Mouse (Mus musculus) stomach, postnatal 0 days (tissue): ENCODE results near the gene Camp. TPM values are rescaled to one million over a fixed set of nuclear protein-coding genes. Genes with fewer than 3 reads are reported as not detected.

Source experiments
- ATAC-seq: fragments of 200-750 bp; cut with Nextera tagmentation; 2 replicates; pipeline ENCODE4 v1.8.0; 2017; ENCODE audit not compliant: low FRiP score, low TSS enrichment
- DNase-seq: peaks from one replicate; pipeline ENCODE4 v3.0.0-alpha.2; 2016; ENCODE audit warnings: low spot score
- H3K27ac ChIP-seq: fragments of 300-500 bp; sonication (generic); replicated peaks from 2 replicates; pipeline ENCODE4 v1.5.1; 2014; ENCODE audit warnings: mild to moderate bottlenecking, control low read depth
- H3K27me3 ChIP-seq: fragments of 300-500 bp; sonication (generic); 2 replicates; pipeline ENCODE4 v1.6.1; 2014; ENCODE audit warnings: low read length; ENCODE audit not compliant: control insufficient read depth, insufficient read depth
- H3K36me3 ChIP-seq: fragments of 300-500 bp; sonication (generic); 2 replicates; pipeline ENCODE4 v1.6.1; 2014; ENCODE audit warnings: low read length, mixed read lengths; ENCODE audit not compliant: control insufficient read depth, insufficient read depth
- H3K4me1 ChIP-seq: fragments of 300-500 bp; sonication (generic); replicated peaks from 2 replicates; pipeline ENCODE4 v1.6.1; 2014; ENCODE audit warnings: antibody characterized with exemption; ENCODE audit not compliant: control insufficient read depth, insufficient read depth
- H3K4me2 ChIP-seq: fragments of 300-500 bp; sonication (generic); replicated peaks from 2 replicates; pipeline ENCODE4 v1.6.1; 2014; ENCODE audit warnings: low read depth, mild to moderate bottlenecking, control low read depth, moderate library complexity
- H3K4me3 ChIP-seq: fragments of 300-500 bp; sonication (generic); 2 replicates; pipeline ENCODE4 v1.5.1; 2014; ENCODE audit warnings: low read depth, low read length, control low read depth
- H3K9ac ChIP-seq: fragments of 300-500 bp; sonication (generic); 2 replicates; pipeline ENCODE4 v1.6.1; 2014; ENCODE audit warnings: mild to moderate bottlenecking, low read length, control low read depth, mixed read lengths
- H3K9me3 ChIP-seq: fragments of 300-500 bp; sonication (generic); 2 replicates; pipeline ENCODE4 v1.6.1; 2016; ENCODE audit warnings: low read length; ENCODE audit not compliant: control insufficient read depth
- CTCF ChIP-seq: IDR thresholded peaks from 2 replicates; pipeline ENCODE4 v1.5.1; 2016; ENCODE audit warnings: antibody characterized with exemption, low read depth, mild to moderate bottlenecking, moderate library complexity
- EP300 ChIP-seq: optimal IDR thresholded peaks from 2 replicates; pipeline ENCODE3; 2016; ENCODE audit warnings: antibody characterized with exemption
- WGBS: fragments of 180-500 bp; shearing (Covaris S2); extraction: QIAGEN DNeasy Blood & Tissue Kit; methylation state at CpG from one replicate; pipeline ENCODE4 v1.1.7; 2014; 5-methylcytosine and 5-hydroxymethylcytosine counted together
- polyA plus RNA-seq: library from polyadenylated mRNA; unstranded; fragments of >200 nt; fragmentation: Nextera tagmentation; extraction: Ambion mirVana; gene quantifications from 2 replicates; pipeline ENCODE4 v1.2.1, GENCODE M21; 2015

Gene Camp
- polyA plus RNA-seq, 1 experiment from 2014 or later, result 1.5 TPM

- Histone ChIP-seq H3K9ac (peak overlapping the region; percentile 92), H3K9me3 (no peaks in the 10 kb centered on the region), H3K4me2 (peak overlapping the region; percentile 88), H3K36me3 (peaks cover 9% of the 10 kb centered on the region), H3K4me1 (no peaks in the 10 kb centered on the region; the same call in 1 of the 2 replicates), H3K27me3 (no peaks in the 10 kb centered on the region), H3K27ac (peak overlapping the region; percentile 64), H3K4me3 (peak overlapping the region; percentile 90)
- WGBS, result under 1% methylated on average over 3 of the region's 3 CpGs
- ATAC-seq (peak; percentile 30; the same call in 1 of the 2 replicates), DNase-seq (peak; percentile 68)
- TF ChIP-seq EP300 (no peak), CTCF (no peak)
These were observed 27.3 kb upstream of the Camp start for GRCm38 (mm10) chr9:109876756-109877155.

GRCm38 (mm10) chr9:109875695-109876601 lies 26.5 kb upstream of the Camp start:
- H3K9ac ChIP-seq, result peak overlapping the region; percentile 92
- peak overlapping the region; percentile 94 for H3K27ac ChIP-seq
- peak overlapping the region; percentile 90 for H3K4me3 ChIP-seq
- no peaks in the 10 kb centered on the region for H3K9me3 ChIP-seq
- peaks cover 5% of the 10 kb centered on the region for H3K36me3 ChIP-seq
- peak; percentile 73 for DNase-seq
- peak overlapping the region; percentile 88 for H3K4me2 ChIP-seq
- under 1% methylated on average over 68 of the region's 76 CpGs for WGBS
- no peaks in the 10 kb centered on the region for H3K27me3 ChIP-seq
- ATAC-seq, result peak; percentile 55
- H3K4me1 ChIP-seq, result no peaks in the 10 kb centered on the region; the same call in 1 of the 2 replicates
- TF ChIP-seq EP300 (no peak), CTCF (no peak)

- no peak for TF ChIP-seq EP300
- TF ChIP-seq CTCF, result peak; percentile 76
- peak; percentile 98 for DNase-seq
- 6% methylated on average over 33 of the region's 33 CpGs for WGBS
These were observed 25.6 kb upstream of the Camp start, which contains the start of gene Cdc25a for GRCm38 (mm10) chr9:109874797-109875691. Gene Cdc25a (plus strand): TSS chr9:109875579.

GRCm38 (mm10) chr9:109870983-109871572 lies 21.7 kb upstream of the Camp start:
- Histone ChIP-seq H3K4me3 (no peak overlapping the region), H3K9me3 (no peaks in the 10 kb centered on the region), H3K9ac (no peak overlapping the region), H3K36me3 (no peaks in the 10 kb centered on the region), H3K27ac (no peak overlapping the region), H3K4me1 (no peaks in the 10 kb centered on the region), H3K4me2 (no peak overlapping the region), H3K27me3 (no peaks in the 10 kb centered on the region)
- TF ChIP-seq EP300 (no peak), CTCF (no peak)
- DNase-seq (peak; percentile 35), ATAC-seq (no peak)
- 28% methylated on average over 6 of the region's 6 CpGs for WGBS

More at GRCm38 (mm10) chr9:109874797-109875691, 25.6 kb upstream of the Camp start, which contains the start of gene Cdc25a:
- Histone ChIP-seq H3K27ac (peak within 1 kb of the TSS; percentile 94), H3K4me1 (no peaks in the 10 kb centered on the region; the same call in 1 of the 2 replicates), H3K4me3 (peak within 1 kb of the TSS; percentile 90), H3K27me3 (no peaks in the 10 kb centered on the region), H3K36me3 (peaks cover 2% of the 10 kb centered on the region; the same call in 1 of the 2 replicates), H3K9me3 (no peaks in the 10 kb centered on the region), H3K4me2 (peak within 1 kb of the TSS; percentile 88), H3K9ac (peak within 1 kb of the TSS; percentile 92)
- peak; percentile 93 for ATAC-seq

- Histone ChIP-seq H3K9me3 (no peaks in the 10 kb centered on the region), H3K27me3 (no peaks in the 10 kb centered on the region), H3K36me3 (no peaks in the 10 kb centered on the region), H3K27ac (no peak overlapping the region), H3K4me2 (no peak overlapping the region), H3K4me1 (no peaks in the 10 kb centered on the region), H3K9ac (no peak overlapping the region), H3K4me3 (no peak overlapping the region)
- WGBS, result 51% methylated on average over 2 of the region's 2 CpGs
- no peak for TF ChIP-seq CTCF
- no peak for TF ChIP-seq EP300
- ATAC-seq (no peak), DNase-seq (no peak)
These were observed 16.8 kb upstream of the Camp start for GRCm38 (mm10) chr9:109866218-109866617.
